Mouse (Mus musculus) kidney, postnatal 10 days (tissue): Measurements from ENCODE around the gene Tex37.

Source experiments
- DNase-seq: peaks from one replicate; pipeline ENCODE4 v3.0.0; 2021; ENCODE audit warnings: mixed read lengths

Gene Tex37

DNA sequence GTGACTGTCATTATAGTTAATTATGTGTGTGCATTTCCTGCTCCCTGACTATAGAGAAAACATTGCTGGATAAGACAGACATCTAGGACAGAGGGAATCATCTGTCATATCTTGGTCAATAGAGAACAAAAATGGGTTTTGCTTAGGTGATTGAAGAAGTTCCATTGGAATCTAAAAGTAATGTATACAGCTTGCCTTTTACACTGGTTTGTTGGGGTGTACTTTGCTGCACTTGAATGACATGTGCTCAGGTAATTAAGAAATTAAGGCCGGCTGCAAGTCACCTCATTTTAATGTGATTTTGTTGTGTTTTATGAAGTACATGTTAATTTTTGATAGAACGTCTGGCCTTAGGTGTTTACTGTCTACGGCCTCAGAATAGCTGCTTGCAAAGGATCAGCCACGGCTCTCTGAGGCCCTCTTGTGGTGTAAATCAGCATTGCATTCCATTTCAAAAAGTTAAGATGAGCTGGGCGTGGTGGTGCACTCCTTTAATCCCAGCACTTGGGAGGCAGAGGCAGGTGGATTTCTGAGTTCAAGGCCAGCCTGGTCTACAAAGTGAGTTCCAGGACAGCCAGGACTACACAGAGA lies 37.9 kb downstream of the Tex37 start:
- DNase-seq: peak; percentile 85

- no peak for DNase-seq
Observed at GRCm38 (mm10) chr6:70875017-70875416, 43.7 kb downstream of the Tex37 start.

DNA sequence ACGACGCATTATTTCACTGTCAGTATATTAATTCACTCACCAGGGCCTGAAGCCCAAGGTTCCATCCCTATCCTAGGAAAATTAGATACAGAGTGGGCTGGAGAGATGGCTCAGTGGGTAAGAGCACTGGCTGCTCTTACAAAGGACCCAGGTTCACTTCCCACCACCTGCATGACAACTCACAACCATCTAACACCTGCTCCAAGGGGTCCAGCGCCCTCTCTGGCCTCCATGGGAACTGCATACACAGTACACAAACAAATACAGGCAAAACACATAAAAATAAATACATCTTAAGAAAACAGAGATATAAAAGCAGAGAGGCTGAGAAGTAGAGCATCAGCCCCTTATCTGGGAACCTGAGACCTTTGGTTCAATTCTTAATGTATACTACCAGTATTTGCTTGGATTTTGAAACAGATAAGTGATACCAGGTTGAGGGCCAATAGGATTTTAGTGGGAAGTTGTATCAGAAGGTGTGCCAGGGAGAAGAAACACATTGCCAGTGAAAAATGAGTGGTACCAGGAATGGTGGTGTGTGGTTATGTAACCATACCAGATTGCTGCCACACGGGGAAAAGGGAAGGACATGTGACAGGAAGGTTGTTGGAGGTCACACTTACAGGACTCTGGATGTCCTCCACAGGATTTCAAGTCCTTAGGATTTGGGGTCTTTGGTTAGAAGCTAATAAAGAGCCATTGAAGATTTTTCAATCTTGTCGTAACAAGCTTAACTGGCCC lies 44.5 kb downstream of the Tex37 start:
- DNase-seq: no peak

- DNase-seq: no peak
Observed at GRCm38 (mm10) chr6:70872570-70872969, 46.2 kb downstream of the Tex37 start.

GRCm38 (mm10) chr6:70872128-70872527 lies 46.6 kb downstream of the Tex37 start:
- peak; percentile 20 for DNase-seq

DNA sequence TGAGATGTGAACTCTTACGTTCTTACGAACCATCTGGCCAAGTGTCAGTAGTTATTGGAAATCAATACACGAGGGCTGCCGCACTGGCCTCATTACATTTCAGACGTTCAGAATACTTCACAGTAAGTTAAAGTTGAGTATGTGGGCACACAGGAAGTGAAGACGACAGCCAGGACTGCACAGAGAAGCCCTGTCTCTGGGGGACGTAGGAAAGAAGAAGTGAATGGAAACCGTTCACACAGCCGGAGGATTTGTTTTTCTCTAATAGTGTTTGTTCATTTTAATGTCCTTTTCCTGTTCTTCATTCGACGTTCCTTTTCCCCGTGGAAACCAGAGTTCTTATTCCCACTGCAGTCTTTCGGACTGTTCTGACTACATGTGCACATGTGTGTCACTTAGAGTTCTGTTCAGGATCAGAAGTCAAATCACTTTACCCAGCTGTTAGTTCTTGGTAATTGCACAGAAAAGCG lies 47.2 kb downstream of the Tex37 start:
- DNase-seq: no peak

- DNase-seq: no peak
Observed at GRCm38 (mm10) chr6:70867297-70867696, 51.4 kb downstream of the Tex37 start.

- peak; percentile 33 for DNase-seq
Observed at GRCm38 (mm10) chr6:70866761-70867160, 52.0 kb downstream of the Tex37 start.

- no peak for DNase-seq
Observed at GRCm38 (mm10) chr6:70864285-70864684, 54.4 kb downstream of the Tex37 start.
